In genomic region chr3:102654962-102655361, GRCm38 (mm10) we compare ENCODE assay signal across 28 mouse cellular contexts.
"Had no signal": no experiment of that assay in that cellular context is flagged by ENCODE, and none has a peak within 500 bp of the region (broad histone marks: within the 10 kb centered on the region; RNA-seq: fewer than 3 reads in every experiment).

No protein-coding gene starts in this region.

- ATAC-seq: forebrain, embryonic 13.5 days; forebrain, embryonic 14.5 days; forebrain, embryonic 15.5 days; forebrain, embryonic 16.5 days; forebrain, postnatal 0 days had no signal

- H3K9ac ChIP-seq: embryonic facial prominence, embryonic 12.5 days; embryonic facial prominence, embryonic 13.5 days; embryonic facial prominence, embryonic 15.5 days; forebrain, embryonic 12.5 days; forebrain, embryonic 13.5 days; forebrain, embryonic 15.5 days; forebrain, postnatal 0 days had no signal

- H3K9me3 ChIP-seq: embryonic facial prominence, embryonic 10.5 days; embryonic facial prominence, embryonic 12.5 days; embryonic facial prominence, embryonic 13.5 days; embryonic facial prominence, embryonic 15.5 days; forebrain, embryonic 10.5 days; forebrain, embryonic 12.5 days; forebrain, embryonic 13.5 days; forebrain, embryonic 15.5 days had no signal

- H3K27ac ChIP-seq: embryonic facial prominence, embryonic 12.5 days; embryonic facial prominence, embryonic 13.5 days; embryonic facial prominence, embryonic 15.5 days; forebrain, embryonic 10.5 days; forebrain, embryonic 12.5 days; forebrain, embryonic 13.5 days; forebrain, embryonic 15.5 days; gastrocnemius, adult 2 months; heart, adult 2 months had no signal

- H3K27me3 ChIP-seq: embryonic facial prominence, embryonic 12.5 days; embryonic facial prominence, embryonic 13.5 days; embryonic facial prominence, embryonic 15.5 days; forebrain, embryonic 12.5 days; forebrain, embryonic 13.5 days; forebrain, embryonic 15.5 days had no signal

- H3K4me2 ChIP-seq: embryonic facial prominence, embryonic 12.5 days; embryonic facial prominence, embryonic 13.5 days; embryonic facial prominence, embryonic 15.5 days; forebrain, embryonic 12.5 days; forebrain, embryonic 13.5 days; forebrain, embryonic 15.5 days had no signal

- H3K4me3 ChIP-seq: embryonic facial prominence, embryonic 10.5 days; embryonic facial prominence, embryonic 12.5 days; embryonic facial prominence, embryonic 13.5 days; embryonic facial prominence, embryonic 15.5 days; erythroblast, embryonic 14.5 days; forebrain, embryonic 10.5 days; forebrain, embryonic 12.5 days; forebrain, embryonic 13.5 days; forebrain, embryonic 15.5 days; gastrocnemius, adult 2 months; heart, adult 2 months had no signal

- DNase-seq: cerebellum, adult 2 months; cerebellum, adult 8-10 months; cerebellum, adult 9-10 months; cerebellum, adult 9-11 months; cerebellum, postnatal 10 days; cerebellum, postnatal 14 days; cerebellum, postnatal 25 days; cerebellum, postnatal 36 days; embryo, embryonic 11 days; forebrain, postnatal 0 days; gastrocnemius, adult 2 months; gastrocnemius, postnatal 10 days; gastrocnemius, postnatal 14 days; gastrocnemius, postnatal 25 days; gastrocnemius, postnatal 36 days; heart, adult 18-20 months; heart, adult 2 months had no signal

- H3K36me3 ChIP-seq: embryonic facial prominence, embryonic 10.5 days; embryonic facial prominence, embryonic 12.5 days; embryonic facial prominence, embryonic 13.5 days; embryonic facial prominence, embryonic 15.5 days; forebrain, embryonic 10.5 days; forebrain, embryonic 12.5 days; forebrain, embryonic 15.5 days had no signal

- H3K4me1 ChIP-seq: forebrain, embryonic 12.5 days; forebrain, embryonic 13.5 days; forebrain, embryonic 15.5 days had no signal
